Mouse (Mus musculus) limb, embryonic 13.5 days (tissue): Measurements from ENCODE around the gene Lck. TPM values are rescaled to one million over a fixed set of nuclear protein-coding genes. Genes with fewer than 3 reads are reported as not detected.

Experiments used
- ATAC-seq: fragments of 200-750 bp; cut with Nextera tagmentation; 2 replicates; pipeline ENCODE4 v1.8.0; 2017; ENCODE audit warnings: low read depth, moderate number of reproducible peaks, moderate TSS enrichment; ENCODE audit not compliant: low FRiP score
- H3K27ac ChIP-seq: fragments of 300-500 bp; sonication (generic); 2 replicates; pipeline ENCODE4 v1.5.1; 2015; ENCODE audit warnings: inconsistent platforms, mild to moderate bottlenecking, moderate library complexity
- H3K27me3 ChIP-seq: fragments of 300-500 bp; sonication (generic); 2 replicates; pipeline ENCODE4 v1.6.1; 2015; ENCODE audit warnings: mild to moderate bottlenecking, inconsistent platforms
- H3K36me3 ChIP-seq: fragments of 300-500 bp; sonication (generic); 2 replicates; pipeline ENCODE4 v1.6.1; 2015; ENCODE audit warnings: inconsistent platforms, mild to moderate bottlenecking, moderate library complexity
- H3K4me1 ChIP-seq: fragments of 300-500 bp; sonication (generic); 2 replicates; pipeline ENCODE4 v1.6.1; 2015; ENCODE audit warnings: inconsistent platforms
- H3K4me2 ChIP-seq: fragments of 300-500 bp; sonication (generic); replicated peaks from 2 replicates; pipeline ENCODE4 v1.6.1; 2015; ENCODE audit warnings: inconsistent platforms, mild to moderate bottlenecking, moderate library complexity
- H3K4me3 ChIP-seq: fragments of 300-500 bp; sonication (generic); 2 replicates; pipeline ENCODE4 v1.5.1; 2015; ENCODE audit warnings: moderate library complexity, mild to moderate bottlenecking, inconsistent platforms
- H3K9ac ChIP-seq: fragments of 300-500 bp; sonication (generic); 2 replicates; pipeline ENCODE4 v1.6.1; 2015; ENCODE audit warnings: mild to moderate bottlenecking, inconsistent platforms
- H3K9me3 ChIP-seq: fragments of 300-500 bp; sonication (generic); 2 replicates; pipeline ENCODE4 v1.6.1; 2016; ENCODE audit warnings: inconsistent platforms
- WGBS: fragments of 180-500 bp; shearing (Covaris S2); methylation state at CpG from one replicate; pipeline ENCODE4 v1.1.7; 2015; 5-methylcytosine and 5-hydroxymethylcytosine counted together
- polyA plus RNA-seq: library from polyadenylated mRNA; unstranded; fragments of >200 nt; fragmentation: Nextera tagmentation; extraction: Ambion mirVana; gene quantifications from 2 replicates; pipeline ENCODE4 v1.2.1, GENCODE M21; 2015

Gene Lck
- polyA plus RNA-seq, 1 experiment from 2014 or later = 12.1 TPM

DNA sequence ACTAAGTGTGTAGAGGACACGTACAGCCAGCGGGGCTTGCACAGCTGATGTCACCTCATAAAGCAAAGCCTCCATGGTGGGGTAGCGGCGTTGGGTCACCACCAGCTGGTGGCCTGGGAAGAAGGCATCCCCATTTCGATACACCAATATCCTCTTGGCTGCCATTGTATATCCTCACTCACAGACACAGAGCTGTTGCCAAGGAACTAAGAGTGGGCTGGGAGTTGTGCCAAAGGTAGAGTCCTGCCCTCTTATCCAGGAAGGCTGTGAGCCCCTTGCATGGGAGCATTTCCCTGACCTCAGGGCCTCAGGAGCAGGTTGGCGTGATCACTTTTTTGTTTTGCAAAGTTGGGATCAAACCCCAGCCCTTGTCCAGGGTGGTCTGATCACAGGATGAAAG, 40.7 kb upstream of the Lck start, which contains the start of gene Dcdc2b:
Dcdc2b (minus strand) TSS at position 165 of the 400 bp plus-strand sequence.
- no peak for ATAC-seq
- no peak within 1 kb of the TSS for H3K4me3 ChIP-seq
- H3K4me2 ChIP-seq = no peak within 1 kb of the TSS
- peaks cover 38% of the 10 kb centered on the region for H3K36me3 ChIP-seq
- no peaks in the 10 kb centered on the region for H3K27me3 ChIP-seq
- 83% methylated on average over 6 of the region's 6 CpGs for WGBS
- H3K4me1 ChIP-seq = peaks cover 9% of the 10 kb centered on the region
- no peak within 1 kb of the TSS; the same call in 1 of the 2 replicates for H3K9ac ChIP-seq
- H3K27ac ChIP-seq = no peak within 1 kb of the TSS
- H3K9me3 ChIP-seq = no peaks in the 10 kb centered on the region

DNA sequence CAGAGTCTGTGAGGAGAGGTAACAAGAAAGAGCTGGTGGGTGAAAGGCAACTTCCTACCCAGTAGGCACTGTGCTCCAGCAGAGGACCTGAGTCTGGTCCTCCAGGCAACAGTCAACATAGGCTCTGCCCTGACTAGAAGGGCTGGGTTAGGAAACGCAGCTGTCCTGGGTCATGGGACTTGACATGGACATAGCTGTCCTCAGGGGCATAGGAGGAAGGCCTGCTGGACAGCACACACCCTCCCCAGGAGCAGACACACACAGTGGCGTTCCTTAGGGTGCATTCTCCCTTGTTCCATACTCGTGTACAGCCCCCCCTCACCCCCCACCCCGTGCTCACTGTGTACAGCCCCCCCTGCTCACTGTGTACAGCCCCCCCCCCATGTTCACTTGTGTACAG, 37.0 kb upstream of the Lck start:
- Histone ChIP-seq H3K27ac (no peak overlapping the region), H3K9me3 (no peaks in the 10 kb centered on the region), H3K36me3 (peaks cover 46% of the 10 kb centered on the region), H3K4me2 (no peak overlapping the region), H3K4me3 (no peak overlapping the region), H3K4me1 (no peaks in the 10 kb centered on the region), H3K27me3 (no peaks in the 10 kb centered on the region), H3K9ac (no peak overlapping the region)
- ATAC-seq = no peak
- WGBS = 72% methylated on average over 3 of the region's 4 CpGs

DNA sequence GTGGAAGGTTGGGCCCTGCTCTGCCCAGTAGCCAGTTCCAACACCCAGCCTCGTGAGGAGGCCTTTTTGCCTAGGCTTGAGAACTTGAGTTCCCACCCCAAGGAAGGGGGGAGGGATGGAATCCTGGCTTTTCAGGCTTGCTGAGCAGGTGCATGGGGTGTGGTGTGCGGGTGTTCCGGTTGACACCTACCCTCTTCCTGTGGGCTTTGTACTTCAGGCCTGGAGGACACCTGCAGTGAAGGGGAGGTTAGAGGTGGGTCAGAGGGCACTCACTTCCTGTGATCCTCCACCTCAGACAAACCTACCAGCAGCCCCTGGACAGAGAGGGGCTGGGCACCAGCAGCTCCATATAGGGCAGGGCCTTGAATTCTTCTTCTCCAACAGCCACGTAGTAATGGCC, 36.6 kb upstream of the Lck start:
- Histone ChIP-seq H3K4me3 (no peak overlapping the region), H3K27me3 (no peaks in the 10 kb centered on the region), H3K36me3 (peaks cover 49% of the 10 kb centered on the region), H3K4me2 (no peak overlapping the region), H3K27ac (no peak overlapping the region), H3K9me3 (no peaks in the 10 kb centered on the region), H3K9ac (no peak overlapping the region), H3K4me1 (no peaks in the 10 kb centered on the region)
- 68% methylated on average over 4 of the region's 4 CpGs for WGBS
- ATAC-seq = no peak

DNA sequence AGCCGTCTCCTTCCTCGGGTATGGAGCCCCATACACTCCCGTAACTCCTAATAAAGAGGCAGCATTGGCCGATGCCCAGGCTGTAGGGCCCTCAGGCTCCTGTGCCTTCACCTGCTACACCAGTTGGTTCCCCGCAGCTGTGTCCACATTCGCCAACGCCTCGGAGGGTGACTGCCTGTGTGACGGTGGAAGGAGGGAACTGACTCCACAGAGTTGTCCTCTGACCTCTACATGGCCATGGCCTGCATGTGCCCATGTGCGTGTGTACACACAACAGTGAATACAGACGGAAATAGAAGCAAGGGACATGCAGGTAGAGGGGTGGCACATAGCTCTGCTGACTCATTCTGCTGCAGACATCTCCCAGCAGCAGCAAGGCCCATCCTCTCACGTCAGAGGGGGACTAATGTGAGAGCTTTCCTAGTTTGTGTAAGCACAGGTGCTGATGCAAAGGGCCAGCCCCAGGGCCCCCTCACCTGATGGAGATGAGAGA, 35.7 kb upstream of the Lck start:
- no peaks in the 10 kb centered on the region for H3K9me3 ChIP-seq
- H3K9ac ChIP-seq = peak overlapping the region; percentile 45; the same call in 1 of the 2 replicates
- no peak for ATAC-seq
- no peaks in the 10 kb centered on the region for H3K4me1 ChIP-seq
- no peak overlapping the region for H3K4me2 ChIP-seq
- peaks cover 54% of the 10 kb centered on the region for H3K36me3 ChIP-seq
- H3K27me3 ChIP-seq = no peaks in the 10 kb centered on the region
- H3K27ac ChIP-seq = no peak overlapping the region
- H3K4me3 ChIP-seq = no peak overlapping the region
- 81% methylated on average over 12 of the region's 12 CpGs for WGBS

DNA sequence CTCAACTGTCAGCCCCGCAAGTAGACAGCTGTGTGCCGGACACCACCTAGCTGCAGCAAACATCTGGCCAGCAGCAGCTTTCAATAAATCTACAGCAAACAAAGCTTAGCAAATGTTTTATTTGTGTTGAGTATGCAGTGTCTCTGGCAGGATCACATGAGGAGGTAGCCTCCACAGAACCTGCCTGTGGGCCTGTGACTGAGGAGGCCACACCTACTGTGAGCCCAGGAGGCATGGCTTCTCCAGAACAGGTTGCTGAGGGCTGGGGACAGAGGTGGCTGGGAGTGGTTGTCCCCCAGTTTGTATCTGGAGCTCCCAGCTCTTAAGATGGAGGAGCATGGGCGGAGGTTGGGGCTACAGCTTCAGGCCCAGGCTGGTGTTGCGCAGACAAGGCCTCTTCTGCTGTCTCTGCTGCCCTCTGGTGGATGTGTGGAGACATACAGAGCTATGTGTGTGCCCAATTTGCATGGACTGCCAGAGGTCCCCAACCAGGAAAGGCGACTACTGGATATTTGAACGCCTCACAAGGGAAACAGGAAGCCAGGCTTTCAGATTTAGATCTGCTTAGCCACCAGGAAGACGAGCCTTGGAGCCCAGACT, 35.1 kb upstream of the Lck start:
- H3K4me3 ChIP-seq = no peak overlapping the region
- ATAC-seq = peak; percentile 87
- peaks cover 57% of the 10 kb centered on the region for H3K36me3 ChIP-seq
- H3K9me3 ChIP-seq = no peaks in the 10 kb centered on the region
- H3K27ac ChIP-seq = peak overlapping the region; percentile 48; the same call in 1 of the 2 replicates
- H3K27me3 ChIP-seq = no peaks in the 10 kb centered on the region
- H3K4me2 ChIP-seq = no peak overlapping the region
- peak overlapping the region; percentile 45 for H3K9ac ChIP-seq
- WGBS = 36% methylated on average over 7 of the region's 7 CpGs
- H3K4me1 ChIP-seq = no peaks in the 10 kb centered on the region

DNA sequence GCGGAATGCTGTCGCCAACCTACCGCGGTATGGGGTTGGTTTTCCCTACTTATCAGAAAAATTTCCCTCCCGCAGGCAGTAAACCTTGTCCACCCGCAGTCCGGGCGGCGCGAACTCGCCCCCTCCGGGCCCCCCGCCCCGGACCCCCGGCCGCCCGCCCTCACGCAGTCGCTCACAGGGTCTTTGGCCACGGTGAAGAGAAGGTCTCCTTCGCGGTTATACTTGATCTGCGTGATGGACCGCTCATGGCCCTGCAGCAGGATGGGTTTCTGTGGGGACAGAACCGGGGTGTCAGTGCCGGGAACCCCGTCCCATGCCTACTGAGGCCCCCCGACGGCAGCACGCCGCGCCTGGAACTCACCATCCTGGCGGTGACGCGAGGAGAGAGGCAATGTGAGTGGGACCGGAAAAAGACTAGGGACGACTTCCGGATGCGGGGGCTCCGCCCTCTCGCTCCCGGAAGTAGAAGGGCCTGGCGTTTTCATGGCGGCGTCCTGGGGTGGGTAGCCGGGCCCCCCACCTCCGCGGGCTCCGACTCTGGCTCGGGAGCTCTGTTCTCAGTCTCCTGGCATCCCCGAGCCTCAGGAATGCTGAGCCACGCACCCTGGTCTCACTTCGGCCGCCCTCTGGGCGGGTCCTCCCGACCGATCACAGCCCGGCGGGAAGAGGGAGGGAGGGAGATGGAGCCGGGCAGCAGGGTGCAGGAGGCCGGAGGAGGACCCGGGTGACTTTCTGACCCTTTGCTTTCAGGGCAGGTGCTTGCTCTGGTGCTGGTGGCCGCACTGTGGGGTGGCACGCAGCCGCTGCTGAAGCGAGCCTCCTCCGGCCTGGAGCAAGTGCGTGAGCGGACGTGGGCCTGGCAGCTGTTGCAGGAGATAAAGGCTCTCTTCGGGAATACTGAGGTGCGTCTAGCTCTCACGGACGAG, 27.1 kb upstream of the Lck start, which contains the start of the genes Eif3i and Tmem234:
Eif3i (minus strand) TSS at position 416 of the 926 bp plus-strand sequence.
Tmem234 (plus strand) TSS at position 436 of the 926 bp plus-strand sequence.
- WGBS = under 1% methylated on average over 74 of the region's 74 CpGs

DNA sequence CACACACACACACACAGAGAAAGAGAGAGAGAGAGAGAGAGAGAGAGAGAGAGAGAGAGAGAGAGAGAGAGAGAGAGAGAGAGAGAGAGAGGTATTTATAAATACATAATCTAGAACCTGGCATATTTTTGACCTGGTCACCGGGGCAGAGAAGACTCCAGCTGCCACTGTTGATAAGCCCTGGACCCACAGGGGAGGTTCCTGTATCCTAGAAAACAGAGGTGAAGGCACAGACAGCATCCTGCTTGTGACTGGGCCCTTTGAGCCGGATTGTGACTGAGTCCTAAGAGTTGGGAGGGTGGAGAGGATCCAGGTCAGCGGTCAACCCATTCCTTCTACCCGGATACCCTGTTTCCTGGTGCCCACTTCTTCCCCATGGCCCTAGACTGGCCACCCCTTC, 15.4 kb upstream of the Lck start:
- ATAC-seq = no peak

More for the DNA sequence above, 27.1 kb upstream of the Lck start, which contains the start of the genes Eif3i and Tmem234:
- peak within 1 kb of the TSS; percentile 70 for H3K27ac ChIP-seq
- H3K4me1 ChIP-seq = peaks cover 31% of the 10 kb centered on the region
- H3K27me3 ChIP-seq = no peaks in the 10 kb centered on the region
- H3K36me3 ChIP-seq = peaks cover 65% of the 10 kb centered on the region
- peak; percentile 89 for ATAC-seq
- H3K9me3 ChIP-seq = no peaks in the 10 kb centered on the region
- H3K4me3 ChIP-seq = peak within 1 kb of the TSS; percentile 98
- peak within 1 kb of the TSS; percentile 88 for H3K4me2 ChIP-seq
- H3K9ac ChIP-seq = peak within 1 kb of the TSS; percentile 93

DNA sequence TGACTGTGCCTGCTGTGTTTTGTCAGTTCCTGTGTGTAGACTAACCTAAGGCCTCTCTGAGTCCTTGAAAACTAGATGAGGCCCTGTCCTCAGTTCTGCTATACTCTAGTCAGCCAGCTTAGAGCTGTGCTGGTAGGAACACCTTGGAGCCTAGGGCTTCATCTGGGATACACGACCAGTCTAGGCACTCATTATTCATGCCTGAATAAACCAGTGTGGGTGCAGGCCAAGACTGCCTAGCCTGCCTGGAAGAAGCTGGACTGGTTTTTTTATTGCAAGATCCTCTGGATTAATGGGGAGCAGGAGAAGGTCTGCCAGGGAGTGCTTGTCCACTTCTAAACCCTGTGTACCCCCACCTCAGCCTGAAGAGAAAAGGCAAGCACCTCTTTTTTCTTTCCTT, 13.5 kb upstream of the Lck start:
- Histone ChIP-seq H3K9ac (no peak overlapping the region), H3K9me3 (no peaks in the 10 kb centered on the region), H3K4me1 (peaks cover 12% of the 10 kb centered on the region), H3K27ac (no peak overlapping the region), H3K27me3 (no peaks in the 10 kb centered on the region), H3K36me3 (peaks cover 22% of the 10 kb centered on the region), H3K4me2 (no peak overlapping the region), H3K4me3 (no peak overlapping the region)
- WGBS = 49% methylated on average over 1 of the region's 1 CpGs
- no peak for ATAC-seq

More for the DNA sequence above, 15.4 kb upstream of the Lck start:
- peaks cover 40% of the 10 kb centered on the region for H3K36me3 ChIP-seq
- no peak overlapping the region for H3K27ac ChIP-seq
- no peak overlapping the region for H3K9ac ChIP-seq
- no peak overlapping the region for H3K4me3 ChIP-seq
- H3K4me2 ChIP-seq = no peak overlapping the region
- WGBS = 79% methylated on average over 4 of the region's 4 CpGs
- no peaks in the 10 kb centered on the region for H3K9me3 ChIP-seq
- no peaks in the 10 kb centered on the region for H3K27me3 ChIP-seq
- peaks cover 12% of the 10 kb centered on the region for H3K4me1 ChIP-seq

DNA sequence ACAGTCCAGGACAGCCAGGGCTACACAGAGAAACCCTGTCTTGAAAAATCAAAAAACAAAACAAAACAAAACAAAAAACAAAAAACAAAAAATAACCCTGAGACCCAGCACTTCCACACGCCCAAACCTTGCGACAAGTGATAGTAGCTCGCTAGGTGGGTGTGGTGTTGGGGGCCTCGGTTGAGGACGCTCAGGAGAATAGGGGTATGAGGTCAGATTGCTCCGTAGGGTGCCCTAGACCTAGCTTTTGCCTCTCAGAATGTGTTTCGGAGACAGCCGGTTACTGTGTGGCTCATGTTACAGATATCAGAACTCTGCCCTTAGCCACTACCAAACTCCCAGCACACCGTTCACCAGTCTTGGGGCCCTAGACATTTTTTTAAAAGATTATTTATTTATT, 12.3 kb upstream of the Lck start:
- Histone ChIP-seq H3K4me1 (peaks cover 12% of the 10 kb centered on the region), H3K4me2 (peak overlapping the region; percentile 71), H3K9me3 (no peaks in the 10 kb centered on the region), H3K36me3 (peaks cover 10% of the 10 kb centered on the region), H3K9ac (no peak overlapping the region), H3K27ac (no peak overlapping the region), H3K4me3 (peak overlapping the region; percentile 53; the same call in 1 of the 2 replicates), H3K27me3 (no peaks in the 10 kb centered on the region)
- ATAC-seq = no peak
- 73% methylated on average over 9 of the region's 9 CpGs for WGBS

DNA sequence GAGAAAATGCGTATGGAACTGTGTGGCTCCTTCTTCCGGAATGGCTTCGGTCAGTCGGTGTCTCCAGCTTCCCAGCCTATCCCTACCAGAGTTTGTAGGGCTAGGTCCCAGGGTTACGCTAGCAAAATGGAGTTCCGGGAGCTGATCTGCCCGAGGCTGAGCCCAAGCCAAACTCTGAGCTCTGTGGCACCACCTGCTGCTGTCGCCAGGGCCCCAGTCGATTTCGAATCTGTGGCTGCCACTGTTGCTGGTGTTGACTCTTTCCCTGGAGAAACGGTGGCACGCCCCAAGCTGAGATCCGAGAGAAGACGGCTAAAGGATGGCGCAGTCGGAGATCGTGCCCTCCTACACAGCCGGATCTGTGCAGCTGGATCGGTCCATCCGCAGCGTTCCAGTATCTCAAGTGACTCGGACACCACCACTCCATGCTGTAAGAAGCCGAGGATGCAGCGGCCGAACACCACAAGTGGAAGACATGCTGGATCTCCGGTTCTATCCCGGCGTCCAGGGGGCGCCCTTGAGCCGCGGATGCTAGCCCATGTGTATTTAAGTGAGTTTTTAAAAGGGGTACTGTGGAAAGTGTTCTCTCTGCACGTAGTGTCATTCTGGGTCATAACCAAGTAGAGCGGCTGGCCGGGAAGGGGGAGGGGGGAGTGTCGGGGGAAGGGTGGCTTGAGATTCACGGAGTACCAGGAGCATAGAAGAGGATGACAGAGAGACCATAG, 11.6 kb upstream of the Lck start:
- Histone ChIP-seq H3K36me3 (peaks cover 3% of the 10 kb centered on the region; the same call in 1 of the 2 replicates), H3K4me2 (peak overlapping the region; percentile 71), H3K4me3 (peak overlapping the region; percentile 53), H3K9ac (peak overlapping the region; percentile 67), H3K27me3 (no peaks in the 10 kb centered on the region), H3K27ac (0 out of 2 replicates have a peak overlapping the region, but pooled peaks have one; percentile 33), H3K9me3 (no peaks in the 10 kb centered on the region), H3K4me1 (peaks cover 12% of the 10 kb centered on the region)
- peak; percentile 57 for ATAC-seq
- WGBS = 1% methylated on average over 36 of the region's 36 CpGs

DNA sequence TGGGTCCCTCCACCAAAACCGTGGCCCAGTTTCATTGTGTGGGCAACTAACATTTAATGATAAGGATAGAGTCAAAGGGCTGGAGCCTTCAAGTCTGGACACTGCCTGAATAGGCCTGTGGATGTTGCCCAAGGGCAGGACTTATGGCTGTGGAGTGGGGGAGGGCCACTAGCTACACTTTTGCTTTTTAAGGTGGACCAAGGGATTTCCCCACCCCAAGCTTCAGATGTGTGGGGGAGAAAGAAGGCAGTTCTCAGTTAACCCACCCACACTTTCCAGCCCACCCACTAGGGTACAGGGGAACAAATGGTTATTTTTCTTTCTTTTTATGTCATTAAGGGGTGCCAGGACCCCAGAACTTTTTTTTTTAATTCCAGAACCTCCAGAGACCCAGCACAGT, 10.9 kb upstream of the Lck start:
- H3K27ac ChIP-seq = no peak overlapping the region
- H3K27me3 ChIP-seq = no peaks in the 10 kb centered on the region
- H3K4me2 ChIP-seq = peak overlapping the region; percentile 71
- no peaks in the 10 kb centered on the region for H3K9me3 ChIP-seq
- peak overlapping the region; percentile 53 for H3K4me3 ChIP-seq
- H3K4me1 ChIP-seq = peaks cover 12% of the 10 kb centered on the region
- no peaks in the 10 kb centered on the region for H3K36me3 ChIP-seq
- ATAC-seq = no peak
- 75% methylated on average over 1 of the region's 1 CpGs for whole genome bisulfite sequencing
- H3K9ac ChIP-seq = peak overlapping the region; percentile 67; the same call in 1 of the 2 replicates
